Mouse (Mus musculus) MEL (cell line): Measurements from ENCODE around the gene Hspa1a. TPM values are rescaled to one million over a fixed set of nuclear protein-coding genes. Genes with fewer than 3 reads are reported as not detected.
A peak's percentile ranks its signal among the peaks of the same experiment; 100 is the strongest.
"Not testable (repeated sequence)": the region's sequence is repeated elsewhere in the genome, so short reads cannot be mapped to it uniquely, and the experiment has no call there.

Experiments
- DNase-seq: peaks from one replicate; pipeline ENCODE4 v3.0.0; 2011; ENCODE audit warnings: low read depth, low spot score
- H3K27ac ChIP-seq: 2 replicates; pipeline ENCODE4 v1.5.1; 2012; ENCODE audit warnings: low read depth, mild to moderate bottlenecking, control low read depth, low read length, moderate library complexity; ENCODE audit not compliant: control insufficient read depth
- H3K27me3 ChIP-seq, 2 experiments: fragments of 150-350 bp in 1 of 2; sonication (generic) in 1 of 2; 2 replicates each; pipeline ENCODE4 v1.6.1; 2012; ENCODE audit warnings: low read length in 2 of 2, mild to moderate bottlenecking in 2 of 2, improper control_type of control experiment in 1 of 2, moderate library complexity in 1 of 2; ENCODE audit not compliant: insufficient read depth in 2 of 2, control insufficient read depth in 1 of 2
- H3K36me3 ChIP-seq, 2 experiments: 2 replicates each; pipeline ENCODE4 v1.6.1; 2012 to 2014; ENCODE audit warnings: low read length in 2 of 2, improper control_type of control experiment in 1 of 2, inconsistent platforms in 1 of 2, mild to moderate bottlenecking in 1 of 2; ENCODE audit not compliant: insufficient read depth in 2 of 2, control insufficient read depth in 1 of 2
- H3K4me1 ChIP-seq, 2 experiments: fragments of 150-350 bp in 1 of 2; sonication (generic) in 1 of 2; 2 replicates each; pipeline ENCODE4 v1.6.1; 2012; ENCODE audit warnings: low read length in 2 of 2, improper control_type of control experiment in 1 of 2, mild to moderate bottlenecking in 1 of 2; ENCODE audit not compliant: insufficient read depth in 2 of 2, control insufficient read depth in 1 of 2
- H3K4me3 ChIP-seq, 2 experiments: fragments of 150-350 bp in 1 of 2; sonication (generic) in 1 of 2; 2 replicates each; pipeline ENCODE4 v1.5.1; 2012; ENCODE audit warnings: low read depth in 2 of 2, low read length in 2 of 2, mild to moderate bottlenecking in 2 of 2, moderate library complexity in 2 of 2, control low read depth in 1 of 2, improper control_type of control experiment in 1 of 2; ENCODE audit not compliant: control insufficient read depth in 1 of 2, insufficient read depth in 1 of 2
- H3K79me2 ChIP-seq: 2 replicates; pipeline ENCODE4 v1.6.1; 2012; ENCODE audit warnings: mild to moderate bottlenecking, low read length, moderate library complexity; ENCODE audit not compliant: control insufficient read depth, poor library complexity, insufficient read depth
- H3K9ac ChIP-seq: 2 replicates; pipeline ENCODE4 v1.6.1; 2012; ENCODE audit warnings: low read depth, mild to moderate bottlenecking, control low read depth, low read length, moderate library complexity; ENCODE audit not compliant: control insufficient read depth, poor library complexity, severe bottlenecking
- H3K9me3 ChIP-seq: fragments of 150-350 bp; sonication (generic); replicated peaks from 2 replicates; pipeline ENCODE4 v1.6.1; 2012; ENCODE audit warnings: mild to moderate bottlenecking, low read length, improper control_type of control experiment, moderate library complexity; ENCODE audit not compliant: insufficient read depth
- CHD1 ChIP-seq: IDR thresholded peaks from 2 replicates; pipeline ENCODE4 v1.6.1; 2012; ENCODE audit warnings: low read depth, mild to moderate bottlenecking, inconsistent platforms, low read length, improper control_type of control experiment
- CHD2 ChIP-seq: IDR thresholded peaks from 2 replicates; pipeline ENCODE4 v1.6.1; 2011; ENCODE audit warnings: low read length, improper control_type of control experiment
- CTCF ChIP-seq, 3 experiments: IDR thresholded peaks in 2 of 3; conservative IDR thresholded peaks in 1 of 3; 2 replicates each; pipeline ENCODE4 v1.5.1; 2011 to 2012; ENCODE audit warnings: low read length in 3 of 3, low read depth in 2 of 3, mild to moderate bottlenecking in 2 of 3, improper control_type of control experiment in 1 of 3, inconsistent platforms in 1 of 3, mixed read lengths in 1 of 3, moderate library complexity in 1 of 3; ENCODE audit not compliant: control insufficient read depth in 1 of 3, insufficient read depth in 1 of 3, poor library complexity in 1 of 3, severe bottlenecking in 1 of 3
- EP300 ChIP-seq, 2 experiments: IDR thresholded peaks; 2 replicates each; pipeline ENCODE4 v1.6.1; 2011; ENCODE audit warnings: improper control_type of control experiment in 2 of 2, low read length in 2 of 2, low read depth in 1 of 2, mild to moderate bottlenecking in 1 of 2
- GATA1 ChIP-seq: IDR thresholded peaks from 2 replicates; pipeline ENCODE4 v1.6.1; 2011; ENCODE audit warnings: low read depth, low read length, improper control_type of control experiment
- JUND ChIP-seq: IDR thresholded peaks from 2 replicates; pipeline ENCODE4 v1.6.1; 2011; ENCODE audit warnings: low read depth, mild to moderate bottlenecking, improper control_type of control experiment, low read length
- KAT2A ChIP-seq: conservative IDR thresholded peaks from 2 replicates; pipeline ENCODE4 v1.6.1; 2012; ENCODE audit warnings: low read depth, low read length, improper control_type of control experiment, inconsistent platforms
- MAFK ChIP-seq: IDR thresholded peaks from 2 replicates; pipeline ENCODE4 v1.6.1; 2011; ENCODE audit warnings: low read depth, mild to moderate bottlenecking, low read length, improper control_type of control experiment, borderline replicate concordance
- MAZ ChIP-seq: IDR thresholded peaks from 2 replicates; pipeline ENCODE4 v1.6.1; 2012; ENCODE audit warnings: low read depth, mild to moderate bottlenecking, inconsistent platforms, low read length, improper control_type of control experiment
- MYB ChIP-seq: IDR thresholded peaks from 2 replicates; pipeline ENCODE4 v1.6.1; 2011; ENCODE audit warnings: mild to moderate bottlenecking, low read depth, low read length, improper control_type of control experiment
- MYC ChIP-seq: IDR thresholded peaks from 2 replicates; pipeline ENCODE4 v1.6.1; 2011; ENCODE audit warnings: low read depth, mild to moderate bottlenecking, low read length, improper control_type of control experiment, moderate library complexity
- POLR2A ChIP-seq, 2 experiments: IDR thresholded peaks; 2 replicates each; pipeline ENCODE4 v1.6.1; 2011 to 2012; ENCODE audit warnings: low read length in 2 of 2, mild to moderate bottlenecking in 2 of 2, control low read depth in 1 of 2, improper control_type of control experiment in 1 of 2, low read depth in 1 of 2, moderate library complexity in 1 of 2; ENCODE audit not compliant: control insufficient read depth in 1 of 2, insufficient read depth in 1 of 2, poor library complexity in 1 of 2
- POLR2AphosphoS2 ChIP-seq: IDR thresholded peaks from 2 replicates; pipeline ENCODE4 v1.6.1; 2011; ENCODE audit warnings: low read length, improper control_type of control experiment
- RAD21 ChIP-seq: IDR thresholded peaks from 2 replicates; pipeline ENCODE4 v1.6.1; 2011; ENCODE audit warnings: mild to moderate bottlenecking, low read depth, low read length, improper control_type of control experiment
- SIN3A ChIP-seq: IDR thresholded peaks from 2 replicates; pipeline ENCODE4 v1.6.1; 2012; ENCODE audit warnings: low read length, improper control_type of control experiment, inconsistent platforms
- SMC3 ChIP-seq: IDR thresholded peaks from 2 replicates; pipeline ENCODE4 v1.6.1; 2011; ENCODE audit warnings: low read depth, low read length, improper control_type of control experiment
- TBP ChIP-seq: IDR thresholded peaks from 2 replicates; pipeline ENCODE4 v1.8.0; 2011; ENCODE audit warnings: low read depth, low read length, improper control_type of control experiment
- TCF12 ChIP-seq: IDR thresholded peaks from 2 replicates; pipeline ENCODE4 v1.6.1; 2014; ENCODE audit warnings: low read depth, mild to moderate bottlenecking, inconsistent platforms, low read length, improper control_type of control experiment, moderate library complexity
- ZMIZ1 ChIP-seq: IDR thresholded peaks from 2 replicates; pipeline ENCODE4 v1.6.1; 2012; ENCODE audit warnings: low read depth, mild to moderate bottlenecking, inconsistent platforms, low read length, improper control_type of control experiment, moderate library complexity
- ZNF384 ChIP-seq: IDR thresholded peaks from 2 replicates; pipeline ENCODE4 v1.6.1; 2012; ENCODE audit warnings: low read depth, mild to moderate bottlenecking, inconsistent platforms, low read length, improper control_type of control experiment
- polyA plus RNA-seq, 2 experiments: library from polyadenylated mRNA; stranded (reverse) in 1 of 2; unstranded in 1 of 2; fragments of >175 nt in 1 of 2; fragments of >200 nt in 1 of 2; gene quantifications; 2 replicates each; pipeline versions ENCODE4 v1.2.1 to v1.2.4; 2012; ENCODE audit warnings: low replicate concordance in 2 of 2, low read depth in 1 of 2; ENCODE audit not compliant: insufficient read length in 2 of 2, insufficient read depth in 1 of 2, missing spikeins in 1 of 2
- total RNA-seq: library from RNA; depleted of rRNA; stranded (reverse); fragments of 300-350 nt; gene quantifications from 2 replicates; pipeline ENCODE4 v1.2.3, GENCODE M21; 2012

The Hspa1a gene
- total and polyA plus RNA-seq, 3 experiments, result not detected

DNA sequence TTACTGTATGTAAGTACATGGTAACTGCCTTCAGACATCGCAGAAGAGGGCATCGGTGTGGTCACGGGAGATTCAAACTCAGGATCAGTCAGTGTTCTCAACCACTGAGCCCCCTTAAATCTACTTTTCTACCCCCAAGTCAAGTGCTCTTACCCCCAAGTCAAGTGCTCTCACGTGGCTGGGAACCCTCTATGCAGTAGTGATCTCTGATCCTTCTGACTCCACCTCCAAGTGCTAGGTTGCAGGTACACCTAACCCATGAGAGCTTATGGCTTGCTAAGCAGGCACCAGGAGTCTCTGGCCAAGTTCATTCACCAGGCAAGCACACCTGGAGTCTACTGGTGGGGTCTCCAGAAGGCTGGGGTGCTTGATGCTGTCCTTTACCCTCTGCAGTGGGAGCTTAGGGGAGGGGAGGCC lies 22.4 kb downstream of the Hspa1a start:
- no peak; the same call in 1 of the 2 replicates for TF ChIP-seq MYC
- TF ChIP-seq MAZ, result no peak
- TF ChIP-seq POLR2A (IDR thresholded peaks at IDR 0.05; ENCODE audit: control insufficient read depth in 1 of 2, insufficient read depth in 1 of 2, low read depth in 1 of 2, low read length in 2 of 2, poor library complexity in 1 of 2), result peak in 1 of 2 experiments; percentile 77; a peak in 3 of 4 replicates
- TF ChIP-seq RAD21, result no peak
- peak; percentile 87 for TF ChIP-seq ZMIZ1
- no peak for TF ChIP-seq GATA1
- 0 out of 2 replicates have a peak, but pooled peaks have one; percentile 12 for TF ChIP-seq TBP
- TF ChIP-seq SMC3, result 0 out of 2 replicates have a peak, but pooled peaks have one; percentile 9
- no peak for TF ChIP-seq JUND
- TF ChIP-seq CTCF (IDR thresholded peaks at IDR 0.05 in 2 of 3, conservative IDR thresholded peaks at IDR 0.05 in 1 of 3; ENCODE audit: control insufficient read depth in 1 of 3, insufficient read depth in 1 of 3, low read depth in 2 of 3, low read length in 3 of 3, poor library complexity in 1 of 3, severe bottlenecking in 1 of 3), result no peak
- TF ChIP-seq SIN3A, result 0 out of 2 replicates have a peak, but pooled peaks have one; percentile 33
- TF ChIP-seq KAT2A, result no peak
- no peak for TF ChIP-seq CHD2
- TF ChIP-seq TCF12, result no peak
- no peak for TF ChIP-seq MAFK
- TF ChIP-seq EP300 (IDR thresholded peaks at IDR 0.05; ENCODE audit: low read depth in 1 of 2, low read length in 2 of 2), result no peak
- TF ChIP-seq MYB, result no peak
- peak; percentile 93 for TF ChIP-seq POLR2AphosphoS2
- peaks cover 0 to 12% of the 10 kb centered on the region in 2 experiments; a peak in 3 of 4 replicates for H3K36me3 ChIP-seq
- H3K79me2 ChIP-seq, result peaks cover 22% of the 10 kb centered on the region
- peak overlapping the region; percentile 100 for H3K9ac ChIP-seq
- peaks cover 0 to 3% of the 10 kb centered on the region in 2 experiments; a peak in 2 of 4 replicates for H3K4me1 ChIP-seq
- no peaks in the 10 kb centered on the region for H3K9me3 ChIP-seq
- H3K27ac ChIP-seq, result peak overlapping the region; percentile 90
- no peaks in the 10 kb centered on the region for H3K27me3 ChIP-seq
- H3K4me3 ChIP-seq, result peak overlapping the region in 1 of 2 experiments; percentile 20; a peak in 1 of 4 replicates
- peak; percentile 74 for DNase-seq

DNA sequence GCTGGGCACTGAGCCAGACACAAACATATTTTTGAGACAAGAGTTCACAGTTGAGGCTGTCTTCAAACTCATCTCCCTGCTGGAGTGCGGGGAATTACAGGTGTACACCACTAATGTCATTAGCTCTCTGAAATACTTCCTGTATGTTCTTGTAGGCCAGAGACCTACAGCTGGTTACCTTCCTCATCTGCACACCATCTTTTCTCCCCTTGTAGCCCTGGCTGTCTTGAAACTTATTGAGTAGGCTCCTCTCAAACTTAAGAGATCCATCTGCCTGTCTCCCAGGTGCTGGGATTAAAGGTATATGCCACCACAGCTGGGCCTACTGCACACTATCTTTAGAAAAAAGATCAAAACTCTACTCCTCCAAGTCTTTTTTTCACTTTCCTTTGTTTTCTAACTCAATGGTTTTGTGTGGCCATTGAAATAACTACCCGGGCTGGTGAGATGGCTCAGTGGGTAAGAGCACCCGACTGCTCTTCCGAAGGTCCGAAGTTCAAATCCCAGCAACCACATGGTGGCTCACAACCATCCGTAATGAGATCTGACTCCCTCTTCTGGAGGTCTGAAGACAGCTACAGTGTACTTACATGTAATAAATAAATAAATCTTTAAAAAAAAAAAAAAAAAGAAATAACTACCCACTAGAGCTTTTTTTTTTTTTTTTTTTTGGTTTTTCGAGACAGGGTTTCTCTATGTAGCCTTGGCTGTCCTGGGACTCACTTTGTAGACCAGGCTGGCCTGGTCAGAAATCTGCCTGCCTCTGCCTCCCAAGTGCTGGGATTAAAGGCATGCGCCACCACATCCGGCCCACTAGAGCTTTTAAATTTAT lies 23.0 kb downstream of the Hspa1a start:
- DNase-seq, result peak; percentile 59
- H3K79me2 ChIP-seq, result peaks cover 22% of the 10 kb centered on the region
- not testable (repeated sequence) for H3K27me3 ChIP-seq, H3K9me3 ChIP-seq, H3K4me3 ChIP-seq, H3K4me1 ChIP-seq
- peaks cover 0 to 17% of the 10 kb centered on the region in 2 experiments; a peak in 3 of 4 replicates for H3K36me3 ChIP-seq
- peak overlapping the region; percentile 90 for H3K27ac ChIP-seq
- peak overlapping the region; percentile 1; the same call in 1 of the 2 replicates for H3K9ac ChIP-seq
- TF ChIP-seq ZNF384, result peak; percentile 63; the same call in 1 of the 2 replicates
- TF ChIP-seq CHD2, result peak; percentile 8; the same call in 1 of the 2 replicates
- TF ChIP-seq TBP, result peak; percentile 92
- 0 out of 2 replicates have a peak, but pooled peaks have one; percentile 5 for TF ChIP-seq CHD1
- TF ChIP-seq, all 39 proteins: peak for 4; not testable (repeated sequence) for 35
